Mouse (Mus musculus): Measurements from ENCODE around the gene Amd1. TPM values are rescaled to one million over a fixed set of nuclear protein-coding genes. Genes with fewer than 3 reads are reported as not detected.

Amd1 gene
- polyA plus RNA-seq, 1 experiment from 2014 or later = 78.8 TPM

DNA sequence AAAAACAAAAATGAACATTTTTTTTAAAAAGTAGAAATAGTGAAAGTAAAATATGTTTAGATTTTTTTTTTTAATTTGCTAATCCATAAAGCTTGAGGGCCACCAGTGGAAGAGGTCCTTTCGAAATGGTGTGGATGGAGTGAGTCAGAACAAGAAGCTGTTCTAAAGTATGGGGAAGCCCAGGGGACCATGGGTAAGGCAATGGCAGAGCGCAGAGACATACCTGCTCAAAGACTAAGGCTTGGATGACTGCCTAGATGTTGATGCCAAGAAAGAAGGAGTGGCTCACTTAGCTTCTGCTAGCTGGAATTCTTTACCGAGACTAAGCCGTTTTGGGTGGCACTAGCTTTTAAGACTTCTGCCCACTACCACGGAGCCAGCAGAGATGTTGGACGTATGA, 39.8 kb downstream of the Amd1 start:
- H3K4me3 ChIP-seq (ENCODE audit: low read length) = no peak overlapping the region
- no peaks in the 10 kb centered on the region for H3K9me3 ChIP-seq (ENCODE audit: control insufficient read depth, low read length)
- no peak overlapping the region for H3K9ac ChIP-seq (ENCODE audit: low read depth, low read length)
- ATAC-seq (ENCODE audit: low FRiP score, low TSS enrichment) = no peak
- H3K27me3 ChIP-seq (ENCODE audit: control insufficient read depth, insufficient read depth, low read length) = no peaks in the 10 kb centered on the region
- 92% methylated on average over 6 of the region's 6 CpGs for WGBS
- no peak overlapping the region for H3K27ac ChIP-seq (ENCODE audit: low read depth, low read length)
- H3K36me3 ChIP-seq (ENCODE audit: control insufficient read depth, insufficient read depth, low read length) = no peaks in the 10 kb centered on the region
- no peaks in the 10 kb centered on the region for H3K4me1 ChIP-seq (ENCODE audit: control insufficient read depth, insufficient read depth, low read length)
- H3K4me2 ChIP-seq (replicated peaks; ENCODE audit: low read depth, low read length) = no peak overlapping the region

DNA sequence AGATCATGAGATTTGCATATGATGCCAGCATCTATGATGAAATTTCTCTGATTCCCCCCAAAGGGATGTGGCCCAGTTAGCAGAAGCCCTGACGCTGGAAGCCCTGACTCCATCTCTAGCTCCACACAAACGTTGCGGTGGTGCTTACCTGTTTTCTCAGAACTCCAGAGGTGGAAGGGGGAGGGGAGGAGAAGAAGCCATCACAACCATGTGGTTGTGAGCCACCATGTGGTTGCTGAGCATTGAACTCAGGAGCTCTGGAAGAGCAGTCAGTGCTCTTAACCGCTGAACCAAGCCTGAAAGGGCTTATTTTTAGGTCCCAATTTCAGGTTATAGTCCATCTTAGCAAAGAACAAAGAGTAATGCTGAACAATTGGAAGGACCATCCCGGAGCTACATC, 41.7 kb downstream of the Amd1 start:
- ATAC-seq (ENCODE audit: low FRiP score, low TSS enrichment) = no peak
- H3K4me1 ChIP-seq (ENCODE audit: control insufficient read depth, insufficient read depth, low read length) = no peaks in the 10 kb centered on the region
- no peak overlapping the region for H3K4me2 ChIP-seq (replicated peaks; ENCODE audit: low read depth, low read length)
- no peak overlapping the region for H3K9ac ChIP-seq (ENCODE audit: low read depth, low read length)
- no peak overlapping the region for H3K4me3 ChIP-seq (ENCODE audit: low read length)
- no peaks in the 10 kb centered on the region for H3K36me3 ChIP-seq (ENCODE audit: control insufficient read depth, insufficient read depth, low read length)
- WGBS = 49% methylated on average over 5 of the region's 5 CpGs
- no peak overlapping the region for H3K27ac ChIP-seq (ENCODE audit: low read depth, low read length)
- H3K9me3 ChIP-seq (ENCODE audit: control insufficient read depth, low read length) = no peaks in the 10 kb centered on the region
- no peaks in the 10 kb centered on the region for H3K27me3 ChIP-seq (ENCODE audit: control insufficient read depth, insufficient read depth, low read length)

DNA sequence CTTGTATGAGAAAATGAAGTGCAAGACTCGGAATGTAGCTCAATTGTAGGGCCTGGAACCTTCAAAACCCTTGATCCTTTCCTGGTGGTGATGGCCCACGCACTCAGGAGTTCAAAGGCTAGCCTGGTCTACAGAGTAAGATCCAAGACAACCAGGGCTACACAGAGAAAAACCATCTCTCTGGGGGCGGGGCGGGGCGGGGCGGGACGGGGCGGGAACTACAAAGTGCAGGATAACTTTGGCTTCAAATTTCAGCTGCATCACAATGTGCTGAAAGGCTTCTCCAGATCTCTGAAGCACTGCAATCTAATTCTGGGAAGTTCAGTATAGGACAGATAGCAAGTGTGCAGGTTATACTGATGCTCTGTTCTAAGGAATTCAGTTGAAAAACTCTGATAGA, 42.4 kb downstream of the Amd1 start:
- 12% methylated on average over 8 of the region's 8 CpGs for WGBS
- Histone ChIP-seq H3K27ac (ENCODE audit: low read depth, low read length) (0 out of 2 replicates have a peak overlapping the region, but pooled peaks have one; percentile 6), H3K4me2 (replicated peaks; ENCODE audit: low read depth, low read length) (no peak overlapping the region), H3K9ac (ENCODE audit: low read depth, low read length) (no peak overlapping the region), H3K4me3 (ENCODE audit: low read length) (no peak overlapping the region), H3K27me3 (ENCODE audit: control insufficient read depth, insufficient read depth, low read length) (no peaks in the 10 kb centered on the region), H3K36me3 (ENCODE audit: control insufficient read depth, insufficient read depth, low read length) (no peaks in the 10 kb centered on the region), H3K9me3 (ENCODE audit: control insufficient read depth, low read length) (no peaks in the 10 kb centered on the region), H3K4me1 (ENCODE audit: control insufficient read depth, insufficient read depth, low read length) (no peaks in the 10 kb centered on the region)
- ATAC-seq (ENCODE audit: low FRiP score, low TSS enrichment) = no peak

DNA sequence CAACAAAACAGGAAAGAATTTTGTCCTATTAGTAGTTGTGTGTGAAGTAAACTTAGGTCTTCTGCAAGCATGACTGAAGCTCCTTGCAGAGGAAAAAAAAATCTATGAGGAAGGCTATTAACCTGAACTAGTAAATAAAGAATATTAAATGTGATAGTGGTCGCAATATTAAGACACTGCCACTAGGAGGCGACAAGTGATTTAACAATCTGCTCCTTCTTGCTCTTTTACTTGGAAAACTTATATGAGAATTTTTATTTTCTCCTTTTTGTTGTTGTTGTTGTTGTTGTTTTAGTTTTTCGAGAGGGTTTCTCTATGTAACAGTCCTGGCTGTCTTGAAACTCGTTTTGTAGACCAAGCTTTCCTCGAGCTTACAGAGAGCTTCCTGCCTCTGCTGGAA, 43.0 kb downstream of the Amd1 start:
- Histone ChIP-seq H3K27ac (ENCODE audit: low read depth, low read length) (peak overlapping the region; percentile 93; the same call in 1 of the 2 replicates), H3K4me2 (replicated peaks; ENCODE audit: low read depth, low read length) (peak overlapping the region; percentile 13; the same call in 1 of the 2 replicates), H3K9me3 (ENCODE audit: control insufficient read depth, low read length) (no peaks in the 10 kb centered on the region), H3K27me3 (ENCODE audit: control insufficient read depth, insufficient read depth, low read length) (no peaks in the 10 kb centered on the region), H3K9ac (ENCODE audit: low read depth, low read length) (no peak overlapping the region), H3K36me3 (ENCODE audit: control insufficient read depth, insufficient read depth, low read length) (peaks cover 3% of the 10 kb centered on the region), H3K4me1 (ENCODE audit: control insufficient read depth, insufficient read depth, low read length) (no peaks in the 10 kb centered on the region), H3K4me3 (ENCODE audit: low read length) (no peak overlapping the region)
- ATAC-seq (ENCODE audit: low FRiP score, low TSS enrichment) = no peak; the same call in 1 of the 2 replicates
- whole genome bisulfite sequencing = 6% methylated on average over 5 of the region's 5 CpGs

DNA sequence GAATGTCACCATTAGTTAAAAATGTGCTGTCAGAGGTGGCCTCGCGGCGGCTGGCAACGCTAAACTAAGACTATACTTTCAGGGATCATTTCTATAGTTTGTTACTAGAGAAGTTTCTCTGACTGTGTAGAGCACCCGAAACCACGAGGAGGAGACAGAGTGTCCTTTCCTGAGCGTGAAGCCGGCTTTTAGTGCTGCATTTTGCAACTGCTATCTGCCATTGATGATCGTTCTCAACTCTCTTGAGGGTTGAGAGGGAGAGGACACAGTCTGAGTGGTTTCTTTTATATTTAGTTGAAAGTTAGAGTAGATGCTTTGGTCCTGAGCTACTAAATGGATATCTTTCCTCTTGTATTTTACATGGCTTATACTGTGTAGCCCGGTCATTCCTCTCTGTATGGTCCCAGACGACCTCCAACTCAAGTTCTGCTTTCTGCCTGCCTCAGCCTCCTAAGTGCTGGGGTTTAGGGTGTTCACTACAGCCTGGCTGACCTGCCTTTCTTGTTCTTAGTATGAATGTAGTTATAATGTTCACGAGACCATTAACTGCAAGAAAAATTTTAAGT, 43.5 kb downstream of the Amd1 start:
- H3K4me3 ChIP-seq (ENCODE audit: low read length) = peak overlapping the region; percentile 75
- peak overlapping the region; percentile 82; the same call in 1 of the 2 replicates for H3K9ac ChIP-seq (ENCODE audit: low read depth, low read length)
- 0% methylated on average over 12 of the region's 12 CpGs for WGBS
- H3K36me3 ChIP-seq (ENCODE audit: control insufficient read depth, insufficient read depth, low read length) = peaks cover 8% of the 10 kb centered on the region
- H3K4me1 ChIP-seq (ENCODE audit: control insufficient read depth, insufficient read depth, low read length) = no peaks in the 10 kb centered on the region
- H3K27ac ChIP-seq (ENCODE audit: low read depth, low read length) = peak overlapping the region; percentile 93
- H3K27me3 ChIP-seq (ENCODE audit: control insufficient read depth, insufficient read depth, low read length) = no peaks in the 10 kb centered on the region
- peak overlapping the region; percentile 60 for H3K4me2 ChIP-seq (replicated peaks; ENCODE audit: low read depth, low read length)
- H3K9me3 ChIP-seq (ENCODE audit: control insufficient read depth, low read length) = no peaks in the 10 kb centered on the region
- ATAC-seq (ENCODE audit: low FRiP score, low TSS enrichment) = peak; percentile 84

DNA sequence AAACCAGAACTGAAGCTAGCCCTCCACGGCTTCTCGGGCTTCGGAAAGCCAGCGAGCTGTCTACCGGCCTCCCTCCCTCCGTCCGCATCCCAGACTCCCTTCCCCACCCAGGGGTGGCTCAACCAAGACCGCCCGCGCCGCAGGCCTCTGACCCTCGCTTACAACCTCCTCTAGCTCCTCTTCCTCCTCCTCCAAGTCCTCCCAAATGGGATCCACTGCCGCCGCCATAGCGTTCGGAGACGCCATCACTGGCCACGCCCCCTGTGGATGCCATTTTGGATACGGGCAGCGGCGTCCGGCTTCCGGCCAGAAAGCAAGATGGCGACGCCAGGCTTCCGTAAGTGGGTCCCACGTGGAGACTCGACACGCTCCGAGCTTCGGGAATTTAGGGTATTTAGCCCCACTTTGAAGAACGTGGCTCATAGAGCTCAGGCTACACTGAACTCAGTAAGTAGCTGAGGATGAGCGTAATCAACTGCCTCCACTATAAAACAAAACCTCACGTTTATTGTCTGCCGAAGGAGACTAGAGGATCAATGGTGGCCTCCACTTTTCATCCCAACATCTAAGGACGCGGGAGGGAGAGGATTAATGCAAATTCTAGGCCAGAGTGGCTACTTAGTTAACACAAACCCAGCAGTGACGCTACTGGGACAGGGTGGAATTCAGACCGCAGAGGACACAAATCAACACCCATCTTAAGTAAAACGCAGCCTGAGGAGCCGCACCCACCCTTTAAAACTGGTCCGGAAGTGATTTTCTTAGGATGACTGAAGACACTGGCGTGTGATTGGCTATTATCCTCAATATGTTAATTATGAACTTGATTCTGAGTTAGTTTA, 44.4 kb downstream of the Amd1 start, which contains the start of gene Gtf3c6:
TSS of gene Gtf3c6 (minus strand) at position 695 of the 842 bp plus-strand sequence.
- Histone ChIP-seq H3K4me2 (replicated peaks; ENCODE audit: low read depth, low read length) (peak within 1 kb of the TSS; percentile 60), H3K4me3 (ENCODE audit: low read length) (peak within 1 kb of the TSS; percentile 75), H3K27ac (ENCODE audit: low read depth, low read length) (peak within 1 kb of the TSS; percentile 93), H3K9me3 (ENCODE audit: control insufficient read depth, low read length) (no peaks in the 10 kb centered on the region), H3K9ac (ENCODE audit: low read depth, low read length) (peak within 1 kb of the TSS; percentile 82), H3K36me3 (ENCODE audit: control insufficient read depth, insufficient read depth, low read length) (peaks cover 17% of the 10 kb centered on the region), H3K27me3 (ENCODE audit: control insufficient read depth, insufficient read depth, low read length) (no peaks in the 10 kb centered on the region), H3K4me1 (ENCODE audit: control insufficient read depth, insufficient read depth, low read length) (no peaks in the 10 kb centered on the region)
- ATAC-seq (ENCODE audit: low FRiP score, low TSS enrichment) = peak; percentile 76
- under 1% methylated on average over 43 of the region's 43 CpGs for WGBS

DNA sequence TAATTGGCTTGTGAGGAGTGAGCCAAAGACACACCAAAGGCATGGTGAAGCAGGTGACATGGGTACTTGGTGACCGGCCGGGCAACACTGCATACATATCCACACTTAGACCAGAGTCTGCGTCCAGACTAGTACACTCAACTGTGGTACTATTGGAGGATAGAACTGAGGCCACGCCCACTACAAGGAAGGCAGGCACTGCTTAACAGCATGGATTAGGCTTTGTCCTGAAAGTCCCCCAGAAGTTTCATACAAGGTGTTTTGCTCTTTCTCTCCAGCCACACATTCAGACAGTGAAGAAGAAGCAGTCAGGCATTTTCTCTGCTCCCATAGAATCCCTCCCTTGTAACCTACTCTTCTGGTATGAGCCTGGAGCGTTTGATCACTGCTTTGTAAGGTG, 45.3 kb downstream of the Amd1 start:
- peak overlapping the region; percentile 93 for H3K27ac ChIP-seq (ENCODE audit: low read depth, low read length)
- peak overlapping the region; percentile 75 for H3K4me3 ChIP-seq (ENCODE audit: low read length)
- H3K4me1 ChIP-seq (ENCODE audit: control insufficient read depth, insufficient read depth, low read length) = no peaks in the 10 kb centered on the region
- peak overlapping the region; percentile 82 for H3K9ac ChIP-seq (ENCODE audit: low read depth, low read length)
- no peaks in the 10 kb centered on the region for H3K9me3 ChIP-seq (ENCODE audit: control insufficient read depth, low read length)
- WGBS = 0% methylated on average over 5 of the region's 5 CpGs
- peak overlapping the region; percentile 60 for H3K4me2 ChIP-seq (replicated peaks; ENCODE audit: low read depth, low read length)
- H3K27me3 ChIP-seq (ENCODE audit: control insufficient read depth, insufficient read depth, low read length) = no peaks in the 10 kb centered on the region
- peaks cover 25% of the 10 kb centered on the region for H3K36me3 ChIP-seq (ENCODE audit: control insufficient read depth, insufficient read depth, low read length)
- peak; percentile 78 for ATAC-seq (ENCODE audit: low FRiP score, low TSS enrichment)

DNA sequence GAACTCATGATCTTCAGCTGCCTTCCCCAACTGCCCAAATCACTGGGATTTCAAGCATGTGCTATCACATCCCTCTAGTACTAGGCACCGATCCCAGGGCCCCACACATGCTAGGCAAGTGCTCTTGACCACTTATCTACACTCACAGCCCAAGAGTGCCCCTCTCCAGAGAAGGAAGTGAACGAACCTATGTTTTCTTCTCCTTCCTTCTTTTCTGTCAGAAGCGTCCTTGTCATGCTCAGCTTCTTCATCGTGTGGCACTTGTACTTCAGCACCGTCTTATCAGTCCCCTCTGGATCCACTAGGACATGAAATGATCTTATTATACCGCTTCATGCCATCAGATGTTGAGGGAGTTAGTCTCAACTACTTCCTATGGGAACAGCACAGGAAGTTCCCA, 51.0 kb downstream of the Amd1 start:
- WGBS = 88% methylated on average over 6 of the region's 6 CpGs
- Histone ChIP-seq H3K4me2 (replicated peaks; ENCODE audit: low read depth, low read length) (no peak overlapping the region), H3K27ac (ENCODE audit: low read depth, low read length) (no peak overlapping the region), H3K27me3 (ENCODE audit: control insufficient read depth, insufficient read depth, low read length) (no peaks in the 10 kb centered on the region), H3K4me1 (ENCODE audit: control insufficient read depth, insufficient read depth, low read length) (0 out of 2 replicates have a peak, but pooled peaks cover 3% of the 10 kb centered on the region), H3K9me3 (ENCODE audit: control insufficient read depth, low read length) (no peaks in the 10 kb centered on the region), H3K4me3 (ENCODE audit: low read length) (no peak overlapping the region), H3K36me3 (ENCODE audit: control insufficient read depth, insufficient read depth, low read length) (peaks cover 60% of the 10 kb centered on the region), H3K9ac (ENCODE audit: low read depth, low read length) (no peak overlapping the region)
- ATAC-seq (ENCODE audit: low FRiP score, low TSS enrichment) = no peak

DNA sequence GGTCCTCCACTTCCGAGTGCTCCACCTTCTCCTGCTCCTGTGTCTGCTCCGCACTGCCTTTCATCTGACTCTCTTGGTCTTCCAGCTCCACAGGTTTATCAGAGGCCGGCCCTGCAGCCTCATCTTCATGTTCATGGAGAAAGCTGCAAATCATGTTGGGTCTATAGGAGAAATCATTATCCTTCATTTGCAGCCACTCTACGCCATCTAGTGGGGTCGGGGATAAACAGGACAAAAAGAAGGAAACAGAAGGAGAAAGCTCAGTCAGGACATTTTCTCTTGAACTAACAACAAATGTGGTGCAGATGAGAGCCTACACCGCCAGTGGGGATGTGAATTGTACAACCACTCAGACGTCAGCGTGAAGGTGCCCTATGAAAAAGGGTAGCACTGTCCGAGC, 52.4 kb downstream of the Amd1 start:
- no peak overlapping the region for H3K4me2 ChIP-seq (replicated peaks; ENCODE audit: low read depth, low read length)
- no peak overlapping the region for H3K4me3 ChIP-seq (ENCODE audit: low read length)
- no peak overlapping the region for H3K27ac ChIP-seq (ENCODE audit: low read depth, low read length)
- WGBS = 92% methylated on average over 9 of the region's 9 CpGs
- 0 out of 2 replicates have a peak, but pooled peaks cover 4% of the 10 kb centered on the region for H3K4me1 ChIP-seq (ENCODE audit: control insufficient read depth, insufficient read depth, low read length)
- ATAC-seq (ENCODE audit: low FRiP score, low TSS enrichment) = no peak
- H3K27me3 ChIP-seq (ENCODE audit: control insufficient read depth, insufficient read depth, low read length) = no peaks in the 10 kb centered on the region
- no peak overlapping the region for H3K9ac ChIP-seq (ENCODE audit: low read depth, low read length)
- H3K36me3 ChIP-seq (ENCODE audit: control insufficient read depth, insufficient read depth, low read length) = peaks cover 60% of the 10 kb centered on the region
- no peaks in the 10 kb centered on the region for H3K9me3 ChIP-seq (ENCODE audit: control insufficient read depth, low read length)

Measured in kidney, embryonic 14.5 days (tissue).